Mouse (Mus musculus) duodenum, adult 2 months (tissue): ENCODE measurements around the gene Laptm4a. TPM values are rescaled to one million over a fixed set of nuclear protein-coding genes. Genes with fewer than 3 reads are reported as not detected.

ENCODE experiments used
- polyA plus RNA-seq: library from polyadenylated mRNA; depleted of rRNA; stranded (reverse); fragments of >200 nt; gene quantifications from 2 replicates; pipeline ENCODE4 v1.2.3, GENCODE M21; 2012; ENCODE audit warnings: low replicate concordance; rRNA removed

Gene Laptm4a
- 59.4 and 84.2 TPM in 2 replicates for polyA plus RNA-seq

DNA sequence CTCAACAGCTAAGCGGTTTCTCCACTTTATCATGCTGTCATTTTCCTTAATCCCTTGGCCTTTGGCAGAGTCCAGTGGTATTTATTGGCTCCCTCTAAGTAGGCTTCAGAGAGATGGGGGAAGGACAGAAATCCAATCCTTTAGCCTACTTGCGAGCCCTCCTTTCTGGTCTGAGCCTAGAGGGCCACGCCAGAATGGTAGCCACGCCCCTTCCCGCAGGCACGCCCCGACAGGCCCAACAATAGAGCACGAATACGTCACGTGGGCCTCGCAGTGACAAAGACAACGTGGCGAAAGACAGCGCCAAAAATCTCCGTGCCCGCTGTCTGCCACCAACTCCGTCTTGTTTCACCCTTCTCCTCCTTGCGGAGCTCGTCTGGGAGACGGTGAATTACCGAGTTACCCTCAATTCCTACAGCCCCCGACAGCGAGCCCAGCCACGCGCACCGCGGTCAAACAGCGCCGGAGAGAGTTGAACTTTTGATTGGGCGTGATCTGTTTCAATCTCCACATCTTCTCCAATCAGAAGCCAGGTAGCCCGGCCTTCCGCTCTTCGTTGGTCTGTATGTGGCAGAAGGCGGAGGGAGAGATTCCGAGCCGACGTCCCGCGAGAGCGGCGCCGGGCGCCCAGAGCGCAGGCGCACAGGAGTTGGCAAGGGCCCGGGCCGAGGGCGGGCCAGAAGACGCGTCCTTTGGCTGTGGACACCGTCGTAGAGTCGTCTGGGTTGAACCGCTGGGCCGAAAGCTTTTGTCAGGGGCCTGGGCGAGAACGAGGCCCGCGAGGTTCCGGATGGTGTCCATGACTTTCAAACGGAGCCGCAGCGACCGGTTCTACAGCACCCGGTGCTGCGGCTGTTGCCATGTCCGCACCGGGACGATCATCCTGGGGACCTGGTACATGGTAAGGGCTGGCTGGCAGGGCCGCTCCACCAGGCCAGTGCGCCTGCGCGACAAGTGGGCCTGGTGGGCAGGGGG, at the start of gene Laptm4a:
Laptm4a (plus strand) TSS at position 271 of the 975 bp plus-strand sequence.

DNA sequence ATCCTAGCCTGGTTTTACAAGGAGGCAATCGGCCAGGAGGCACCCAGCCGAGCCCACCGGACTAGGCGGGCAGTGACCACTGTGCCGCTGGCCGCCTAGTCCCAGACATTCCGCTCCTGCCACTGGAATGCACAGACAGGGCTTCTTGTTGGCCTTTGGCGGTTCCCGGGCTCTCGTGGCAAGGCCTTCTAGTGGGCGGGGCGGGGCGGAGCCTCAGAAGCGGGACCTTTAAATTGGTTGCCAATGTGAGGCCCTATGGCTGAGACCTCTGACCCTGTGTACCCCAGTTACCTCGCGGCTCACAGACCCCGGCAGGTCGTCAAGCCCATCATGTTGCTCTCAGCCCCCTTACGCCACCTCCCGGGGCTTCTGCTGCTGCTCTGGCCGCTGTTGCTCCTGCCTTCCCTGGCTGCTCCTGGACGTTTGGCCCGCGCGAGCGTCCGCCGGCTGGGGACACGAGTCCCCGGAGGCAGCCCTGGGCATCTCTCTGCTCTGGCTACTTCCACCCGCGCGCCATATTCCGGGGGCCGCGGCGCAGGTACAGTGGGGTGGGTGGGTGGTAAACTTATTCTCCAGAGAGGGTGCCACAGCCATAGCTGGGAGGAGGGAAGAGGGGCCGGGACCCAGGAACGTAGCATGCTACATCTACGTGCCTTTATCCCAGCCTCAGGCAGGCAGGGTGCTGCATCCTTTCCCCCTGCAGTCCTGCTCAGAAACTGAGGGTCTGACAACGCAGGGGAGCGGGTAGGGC, 26.4 kb downstream of the Laptm4a start, which contains the start of gene Matn3:
Matn3 (plus strand) TSS at position 216 of the 751 bp plus-strand sequence.

DNA sequence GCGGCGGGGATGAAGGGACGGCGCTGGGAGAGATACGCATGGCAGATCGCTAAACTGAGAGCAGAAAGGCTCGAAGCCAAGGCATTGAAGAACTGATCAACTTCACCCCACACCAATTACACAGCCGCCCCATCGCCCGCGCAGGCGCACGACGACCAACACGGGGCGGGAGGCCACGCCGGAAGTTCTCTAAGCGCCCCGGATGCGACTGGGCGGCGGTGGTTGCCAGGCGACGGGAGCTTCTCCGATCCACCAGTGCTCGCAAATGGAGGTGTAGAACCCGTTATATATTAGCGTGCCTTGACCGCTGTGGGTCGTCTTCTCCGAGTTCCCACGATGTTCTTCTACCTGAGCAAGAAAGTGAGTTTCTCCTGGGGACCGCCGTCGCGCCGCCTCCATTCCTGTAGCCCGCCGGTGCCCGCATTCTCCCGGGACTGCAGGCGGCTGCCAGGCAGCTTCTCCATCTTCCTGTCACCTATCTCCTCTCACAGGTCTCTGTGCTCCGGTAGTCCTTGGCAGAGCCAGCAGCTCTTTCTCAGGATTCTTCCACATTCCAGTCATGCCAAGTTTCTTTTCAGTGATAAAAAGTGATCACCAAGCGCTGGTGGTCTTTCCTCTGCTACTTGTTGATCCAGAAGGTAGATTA, 52.5 kb downstream of the Laptm4a start, which contains the start of gene Wdr35:
Wdr35 (plus strand) TSS at position 73 of the 646 bp plus-strand sequence.

Other genes starting within 250 kb of the Laptm4a start
- gene Pum2, start 247.5 kb upstream of the Laptm4a start, polyA plus RNA-seq, result 10.0 and 16.5 TPM in 2 replicates
- 49.1 and 106 TPM in 2 replicates for gene Sdc1, start 150.3 kb upstream of the Laptm4a start, polyA plus RNA-seq
- not detected in 2 replicates for gene Matn3, start 26.3 kb downstream of the Laptm4a start, polyA plus RNA-seq
- gene Wdr35, start 52.2 kb downstream of the Laptm4a start, polyA plus RNA-seq, result 0.12 TPM in 1 of 2 replicates, not detected in the other
- gene Ttc32, start 108.3 kb downstream of the Laptm4a start, polyA plus RNA-seq, result 8.9 and 10.4 TPM in 2 replicates